Comparison of ENCODE assay signal across 7 mouse cellular contexts in genomic region chr6:85410771-85411273, GRCm38 (mm10). TPM values are rescaled to one million over a fixed set of nuclear protein-coding genes. Genes with fewer than 3 reads are reported as not detected.
DNase-seq lines count a peak whose midpoint lies in the region; ATAC-seq and TF ChIP-seq lines count a peak whose summit lies in the region.

No protein-coding gene starts in this region.

- no peaks in the 10 kb centered on the region for H3K36me3 ChIP-seq in ES-Bruce4 (ENCODE audit: control insufficient read depth, insufficient read depth, low read length, poor library complexity, severe bottlenecking)
- no peaks in the 10 kb centered on the region for H3K36me3 ChIP-seq in lung, postnatal 0 days (ENCODE audit: insufficient read depth, low read length)

- intact Hi-C loops in heart, postnatal 10 days (cut with DNase I): loop anchor here (1.0 to 2.0 kb wide), 2 partner anchors 148 to 251 kb away; no protein-coding TSS in a partner anchor

- no peak for TF ChIP-seq EP300 in ES-Bruce4 (IDR thresholded peaks at IDR 0.05; ENCODE audit: insufficient read depth, low read depth, low read length)
- TF ChIP-seq EP300 in lung, postnatal 0 days (IDR thresholded peaks at IDR 0.05): no peak

- 10% methylated on average over 13 of the region's 13 CpGs for WGBS in lung, postnatal 0 days

- 0 out of 2 replicates have a peak overlapping the region, but pooled peaks have one; percentile 40 for H3K27ac ChIP-seq in ES-Bruce4 (ENCODE audit: insufficient read depth, low read length)
- no peak overlapping the region for H3K27ac ChIP-seq in lung, postnatal 0 days (ENCODE audit: low read length)

- TF ChIP-seq CTCF in ES-Bruce4 (IDR thresholded peaks at IDR 0.05; ENCODE audit: low read depth, low read length): peak; percentile 63
- TF ChIP-seq CTCF in lung, postnatal 0 days (IDR thresholded peaks at IDR 0.05): peak; percentile 82

- peak; percentile 87 for ATAC-seq in lung, postnatal 0 days

- H3K4me1 ChIP-seq in ES-Bruce4 (ENCODE audit: control insufficient read depth, insufficient read depth, low read length): no peaks in the 10 kb centered on the region
- H3K4me1 ChIP-seq in lung, postnatal 0 days (ENCODE audit: insufficient read depth, low read depth, low read length): no peaks in the 10 kb centered on the region

- DNase-seq in adrenal gland, postnatal 25 days: peak; percentile 58
- peak; percentile 50 for DNase-seq in fibroblast of lung, adult 2 months (ENCODE audit: low read depth)
- DNase-seq in heart, postnatal 10 days: peak; percentile 73 to 80
- peak; percentile 50 to 74 for DNase-seq in kidney, postnatal 25 days
- peak; percentile 89 for DNase-seq in lung, postnatal 0 days (ENCODE audit: low spot score)
- DNase-seq in retina, embryonic 14.5 days (ENCODE audit: low spot score): peak; percentile 85

- no peak overlapping the region for H3K4me3 ChIP-seq in ES-Bruce4 (ENCODE audit: low read depth, low read length)
- H3K4me3 ChIP-seq in lung, postnatal 0 days (ENCODE audit: low read depth, low read length): no peak overlapping the region

- no peaks in the 10 kb centered on the region for H3K9me3 ChIP-seq in ES-Bruce4 (replicated peaks; ENCODE audit: control insufficient read depth, insufficient read depth, low read length, poor library complexity, severe bottlenecking)
- no peaks in the 10 kb centered on the region for H3K9me3 ChIP-seq in lung, postnatal 0 days (ENCODE audit: low read length)

- H3K9ac ChIP-seq in ES-Bruce4 (ENCODE audit: low read depth, poor library complexity, severe bottlenecking): no peak overlapping the region
- no peak overlapping the region for H3K9ac ChIP-seq in lung, postnatal 0 days (replicated peaks; ENCODE audit: low read depth)

- no peak overlapping the region for H3K4me2 ChIP-seq in lung, postnatal 0 days (replicated peaks; ENCODE audit: low read depth, low read length)

- TF ChIP-seq POLR2A in ES-Bruce4 (IDR thresholded peaks at IDR 0.05; ENCODE audit: insufficient read depth, low read length): no peak

- no peaks in the 10 kb centered on the region; the same call in 1 of the 2 replicates for H3K27me3 ChIP-seq in ES-Bruce4 (ENCODE audit: control insufficient read depth, insufficient read depth, low read length, poor library complexity, severe bottlenecking)
- peaks cover 18% of the 10 kb centered on the region; the same call in 1 of the 2 replicates for H3K27me3 ChIP-seq in lung, postnatal 0 days (replicated peaks; ENCODE audit: insufficient read depth, low read length)

RNA-seq across cellular contexts. Expression of gene Noto, which starts 12.9 kb away (rescaled TPM):
- not detected in 2 replicates for polyA plus RNA-seq in ES-Bruce4 (2011; ENCODE audit: insufficient read depth, insufficient read length, low read depth, missing spikeins)
- total RNA-seq in adrenal gland, postnatal 25 days (2021): not detected in 2 replicates
- total RNA-seq in heart, postnatal 10 days (2021): not detected
- 0.24 and 0.27 TPM in 2 replicates for polyA plus RNA-seq in lung, postnatal 0 days (2015; fragmentation: Nextera tagmentation; extraction: Ambion mirVana)

RNA-seq across cellular contexts. Expression of gene Smyd5, which starts 21.0 kb away (rescaled TPM):
- polyA plus RNA-seq in ES-Bruce4 (2011; ENCODE audit: insufficient read depth, insufficient read length, low read depth, missing spikeins): 42.3 and 44.4 TPM in 2 replicates
- total RNA-seq in adrenal gland, postnatal 25 days (2021): 28.8 and 29.4 TPM in 2 replicates
- total RNA-seq in heart, postnatal 10 days (2021): 10 to 100 TPM; 11.1 to 12.5 TPM
- 13.3 and 14.8 TPM in 2 replicates for polyA plus RNA-seq in lung, postnatal 0 days (2015; fragmentation: Nextera tagmentation; extraction: Ambion mirVana)

RNA-seq across cellular contexts. Expression of gene Rab11fip5, which starts 36.4 kb away (rescaled TPM):
- polyA plus RNA-seq in ES-Bruce4 (2011; ENCODE audit: insufficient read depth, insufficient read length, low read depth, missing spikeins): 15.8 and 18.3 TPM in 2 replicates
- 27.7 and 38.8 TPM in 2 replicates for total RNA-seq in adrenal gland, postnatal 25 days (2021)
- total RNA-seq in heart, postnatal 10 days (2021): 10 to 100 TPM; 65.4 to 73.1 TPM
- polyA plus RNA-seq in lung, postnatal 0 days (2015; fragmentation: Nextera tagmentation; extraction: Ambion mirVana): 11.2 and 12.2 TPM in 2 replicates

RNA-seq across cellular contexts. Expression of gene Cct7, which starts 40.5 kb away (rescaled TPM):
- polyA plus RNA-seq in ES-Bruce4 (2011; ENCODE audit: insufficient read depth, insufficient read length, low read depth, missing spikeins): 463 and 467 TPM in 2 replicates
- total RNA-seq in adrenal gland, postnatal 25 days (2021): 245 and 261 TPM in 2 replicates
- 100 to 1,000 TPM; 160 to 172 TPM for total RNA-seq in heart, postnatal 10 days (2021)
- polyA plus RNA-seq in lung, postnatal 0 days (2015; fragmentation: Nextera tagmentation; extraction: Ambion mirVana): 200 and 210 TPM in 2 replicates

RNA-seq across cellular contexts. Expression of gene Pradc1, which starts 40.9 kb away (rescaled TPM):
- polyA plus RNA-seq in ES-Bruce4 (2011; ENCODE audit: insufficient read depth, insufficient read length, low read depth, missing spikeins): 4.7 and 9.6 TPM in 2 replicates
- 16.8 and 19.2 TPM in 2 replicates for total RNA-seq in adrenal gland, postnatal 25 days (2021)
- 10 to 100 TPM; 17.9 to 19.4 TPM for total RNA-seq in heart, postnatal 10 days (2021)
- polyA plus RNA-seq in lung, postnatal 0 days (2015; fragmentation: Nextera tagmentation; extraction: Ambion mirVana): 47.7 and 54.0 TPM in 2 replicates
